ENCODE assay signal across 19 mouse cellular contexts in the genomic region with DNA sequence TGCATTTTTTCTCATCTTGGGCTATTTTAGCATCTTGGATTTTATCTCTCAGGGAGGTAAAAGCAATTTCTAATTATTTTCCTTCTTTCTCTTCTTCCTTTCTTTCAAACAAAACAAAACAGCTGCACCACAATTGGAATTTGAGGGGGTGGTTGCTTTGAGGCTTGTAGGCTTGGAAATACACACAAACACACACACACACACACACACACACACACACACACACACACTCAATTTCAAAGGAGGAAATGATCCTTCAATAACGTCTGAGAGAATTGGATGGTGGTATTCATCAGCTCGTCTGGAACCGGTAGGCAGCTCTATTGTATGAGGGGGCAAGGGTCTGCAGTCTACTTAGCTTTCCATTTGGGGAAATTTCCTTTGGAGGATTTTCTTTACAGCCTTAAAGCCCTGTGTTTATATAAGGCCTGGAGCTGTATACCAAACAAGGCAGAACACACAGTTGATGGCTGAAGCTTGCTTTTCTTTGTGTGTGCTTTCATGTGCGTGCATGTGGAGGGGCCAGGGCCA. TPM values are rescaled to one million over a fixed set of nuclear protein-coding genes. Genes with fewer than 3 reads are reported as not detected.
A peak's percentile ranks its signal among the peaks of the same experiment; 100 is the strongest.
DNase-seq lines count a peak whose midpoint lies in the region; ATAC-seq lines count a peak whose summit lies in the region.
"Had no signal": no experiment of that assay in that cellular context is flagged by ENCODE, and none has a peak within 500 bp of the region (broad histone marks: within the 10 kb centered on the region; RNA-seq: fewer than 3 reads in every experiment).

No protein-coding gene starts in this region.

- no peak overlapping the region for H3K9ac ChIP-seq in forebrain, embryonic 16.5 days (replicated peaks; ENCODE audit: low read depth, low read length)
- H3K9ac ChIP-seq in hindbrain, embryonic 16.5 days (ENCODE audit: low read depth, low read length), result no peak overlapping the region
- H3K9ac ChIP-seq in hindbrain, embryonic 13.5 days, result no peak overlapping the region
- H3K9ac ChIP-seq: embryonic facial prominence, embryonic 13.5 days; limb, embryonic 13.5 days; liver, embryonic 14.5 days had no signal

- no peak overlapping the region for H3K4me2 ChIP-seq in forebrain, embryonic 16.5 days (ENCODE audit: low read length)
- H3K4me2 ChIP-seq in hindbrain, embryonic 16.5 days (ENCODE audit: low read length), result no peak overlapping the region
- H3K4me2 ChIP-seq in hindbrain, embryonic 13.5 days, result no peak overlapping the region
- H3K4me2 ChIP-seq: embryonic facial prominence, embryonic 13.5 days; limb, embryonic 13.5 days had no signal

- peaks cover 46% of the 10 kb centered on the region for H3K4me1 ChIP-seq in forebrain, embryonic 10.5 days
- H3K4me1 ChIP-seq in forebrain, embryonic 16.5 days (replicated peaks; ENCODE audit: control insufficient read depth, insufficient read depth, low read length), result no peaks in the 10 kb centered on the region
- H3K4me1 ChIP-seq in hindbrain, embryonic 10.5 days (replicated peaks), result peaks cover 32% of the 10 kb centered on the region
- H3K4me1 ChIP-seq in hindbrain, embryonic 16.5 days (ENCODE audit: control insufficient read depth, insufficient read depth, low read depth, low read length), result no peaks in the 10 kb centered on the region
- peaks cover 4% of the 10 kb centered on the region for H3K4me1 ChIP-seq in hindbrain, embryonic 13.5 days (replicated peaks)

- H3K27me3 ChIP-seq in forebrain, embryonic 10.5 days (ENCODE audit: poor library complexity, severe bottlenecking), result peaks cover 56% of the 10 kb centered on the region
- H3K27me3 ChIP-seq in forebrain, embryonic 16.5 days (replicated peaks; ENCODE audit: control insufficient read depth, insufficient read depth, low read length), result no peaks in the 10 kb centered on the region
- no peaks in the 10 kb centered on the region for H3K27me3 ChIP-seq in hindbrain, embryonic 10.5 days (ENCODE audit: insufficient read depth, poor library complexity, severe bottlenecking)
- no peaks in the 10 kb centered on the region for H3K27me3 ChIP-seq in hindbrain, embryonic 16.5 days (replicated peaks; ENCODE audit: control insufficient read depth, insufficient read depth, low read length)
- no peaks in the 10 kb centered on the region for H3K27me3 ChIP-seq in hindbrain, embryonic 13.5 days
- H3K27me3 ChIP-seq: embryonic facial prominence, embryonic 13.5 days; limb, embryonic 13.5 days had no signal

- no peaks in the 10 kb centered on the region for H3K36me3 ChIP-seq in forebrain, embryonic 10.5 days (replicated peaks)
- no peaks in the 10 kb centered on the region for H3K36me3 ChIP-seq in forebrain, embryonic 16.5 days (ENCODE audit: control insufficient read depth, insufficient read depth)
- H3K36me3 ChIP-seq in hindbrain, embryonic 10.5 days, result no peaks in the 10 kb centered on the region
- no peaks in the 10 kb centered on the region for H3K36me3 ChIP-seq in hindbrain, embryonic 16.5 days (ENCODE audit: control insufficient read depth, insufficient read depth, low read length)
- H3K36me3 ChIP-seq in hindbrain, embryonic 13.5 days, result no peaks in the 10 kb centered on the region
- H3K36me3 ChIP-seq: embryonic facial prominence, embryonic 13.5 days; G1E; limb, embryonic 13.5 days had no signal

- WGBS in forebrain, embryonic 10.5 days, result 37% methylated on average over 4 of the region's 4 CpGs
- WGBS in forebrain, embryonic 16.5 days, result 7% methylated on average over 4 of the region's 4 CpGs
- WGBS in hindbrain, embryonic 10.5 days, result 43% methylated on average over 4 of the region's 4 CpGs
- 27% methylated on average over 4 of the region's 4 CpGs for WGBS in hindbrain, embryonic 16.5 days
- WGBS in hindbrain, embryonic 13.5 days, result 20% methylated on average over 4 of the region's 4 CpGs

- no peak overlapping the region for H3K4me3 ChIP-seq in forebrain, embryonic 10.5 days
- H3K4me3 ChIP-seq in forebrain, embryonic 16.5 days (replicated peaks; ENCODE audit: low read length), result no peak overlapping the region
- H3K4me3 ChIP-seq in hindbrain, embryonic 10.5 days, result no peak overlapping the region
- no peak overlapping the region for H3K4me3 ChIP-seq in hindbrain, embryonic 16.5 days (ENCODE audit: low read length)
- no peak overlapping the region for H3K4me3 ChIP-seq in hindbrain, embryonic 13.5 days
- H3K4me3 ChIP-seq: embryonic facial prominence, embryonic 13.5 days; gastrocnemius, adult 2 months; limb, embryonic 13.5 days had no signal

- peak overlapping the region; percentile 79 for H3K27ac ChIP-seq in forebrain, embryonic 10.5 days
- H3K27ac ChIP-seq in forebrain, embryonic 16.5 days (ENCODE audit: low read length), result no peak overlapping the region
- peak overlapping the region; percentile 80 for H3K27ac ChIP-seq in hindbrain, embryonic 10.5 days
- H3K27ac ChIP-seq in hindbrain, embryonic 16.5 days (ENCODE audit: low read depth, low read length), result no peak overlapping the region
- peak overlapping the region; percentile 66 for H3K27ac ChIP-seq in hindbrain, embryonic 13.5 days
- H3K27ac ChIP-seq: embryonic facial prominence, embryonic 13.5 days; gastrocnemius, adult 2 months; limb, embryonic 13.5 days; liver, embryonic 14.5 days had no signal

- no peak for ATAC-seq in forebrain, embryonic 16.5 days
- ATAC-seq in hindbrain, embryonic 16.5 days, result no peak
- ATAC-seq in hindbrain, embryonic 13.5 days (ENCODE audit: low FRiP score), result no peak
- ATAC-seq: CD4-positive, CD25-positive, alpha-beta regulatory T cell, adult 4 months had no signal

- no peaks in the 10 kb centered on the region for H3K9me3 ChIP-seq in forebrain, embryonic 10.5 days
- H3K9me3 ChIP-seq in forebrain, embryonic 16.5 days (ENCODE audit: control insufficient read depth, low read length), result no peaks in the 10 kb centered on the region
- no peaks in the 10 kb centered on the region for H3K9me3 ChIP-seq in hindbrain, embryonic 10.5 days
- H3K9me3 ChIP-seq in hindbrain, embryonic 16.5 days (ENCODE audit: control insufficient read depth, low read length), result no peaks in the 10 kb centered on the region
- no peaks in the 10 kb centered on the region for H3K9me3 ChIP-seq in hindbrain, embryonic 13.5 days
- H3K9me3 ChIP-seq: embryonic facial prominence, embryonic 13.5 days; G1E; limb, embryonic 13.5 days had no signal

- DNase-seq in forebrain, embryonic 10.5 days (ENCODE audit: extremely low spot score, low spot score), result peak; percentile 54
- peak; percentile 37 for DNase-seq in hindbrain, embryonic 10.5 days (ENCODE audit: low spot score)
- peak; percentile 44 for DNase-seq in embryo, embryonic 11 days
- DNase-seq in left cerebral cortex, adult 9 months (ENCODE audit: low spot score in 2 of 2), result no peak
- DNase-seq in layer of hippocampus, postnatal 14 days (ENCODE audit: low spot score in 2 of 2), result no peak
- DNase-seq: cerebellum, postnatal 25 days; gastrocnemius, adult 2 months; kidney, adult 18-20 months; kidney, postnatal 10 days; retina, postnatal 1 day; thymus, adult 18-20 months had no signal

RNA-seq across cellular contexts. Expression of a gene that starts 56.2 kb away (rescaled TPM):
- polyA plus RNA-seq in forebrain, embryonic 10.5 days (2016; fragmentation: Nextera tagmentation; extraction: Ambion mirVana), result 19.2 and 20.4 TPM in 2 replicates
- polyA plus RNA-seq in forebrain, embryonic 16.5 days (2015; fragmentation: Nextera tagmentation; extraction: Ambion mirVana), result 19.7 and 23.4 TPM in 2 replicates
- 27.3 and 29.9 TPM in 2 replicates for polyA plus RNA-seq in hindbrain, embryonic 10.5 days (2016; fragmentation: Nextera tagmentation; extraction: Ambion mirVana)
- polyA plus RNA-seq in hindbrain, embryonic 16.5 days (2015; fragmentation: Nextera tagmentation; extraction: Ambion mirVana), result 28.8 and 31.0 TPM in 2 replicates
- 36.6 and 41.0 TPM in 2 replicates for polyA plus RNA-seq in hindbrain, embryonic 13.5 days (2015; fragmentation: Nextera tagmentation; extraction: Ambion mirVana)
- 100 to 1,000 TPM; 116 to 121 TPM for total RNA-seq in layer of hippocampus, postnatal 14 days (2021)

Comparison
In these comparisons a context has a peak if more than half of its experiments do, and no peak if none do; other contexts are left out.
1. H3K27ac ChIP-seq: peak in forebrain, embryonic 10.5 days (single experiment), hindbrain, embryonic 10.5 days (single experiment) and hindbrain, embryonic 13.5 days (single experiment); none in forebrain, embryonic 16.5 days (single experiment) and hindbrain, embryonic 16.5 days (single experiment).
2. DNase-seq: peak in forebrain, embryonic 10.5 days (single experiment), hindbrain, embryonic 10.5 days (single experiment) and embryo, embryonic 11 days (single experiment); none in left cerebral cortex, adult 9 months (0 of 2) and layer of hippocampus, postnatal 14 days (0 of 2).